Mouse (Mus musculus) cerebellum, adult 8-10 months (tissue): ENCODE measurements around the gene Mmp1b.
"Not testable (repeated sequence)": the region's sequence is repeated elsewhere in the genome, so short reads cannot be mapped to it uniquely, and the experiment has no call there.

Experiments used
- DNase-seq: peaks from one replicate; pipeline ENCODE4 v3.0.0; 2022

Mmp1b gene

GRCm38 (mm10) chr9:7387947-7388346, at the start of gene Mmp1b:
Gene Mmp1b (minus strand): TSS chr9:7388047.
- no peak for DNase-seq

- not testable (repeated sequence) for DNase-seq
These were observed 8.7 kb upstream of the Mmp1b start for GRCm38 (mm10) chr9:7396556-7396955.

GRCm38 (mm10) chr9:7354535-7354934, 33.3 kb downstream of the Mmp1b start:
- no peak for DNase-seq

GRCm38 (mm10) chr9:7345513-7345912, 42.3 kb downstream of the Mmp1b start:
- DNase-seq = no peak

- DNase-seq = no peak
These were observed 43.7 kb downstream of the Mmp1b start, which contains the start of gene Mmp12 for GRCm38 (mm10) chr9:7344107-7344506. Gene Mmp12 (plus strand): TSS chr9:7344381.

GRCm38 (mm10) chr9:7336740-7337483, 50.9 kb downstream of the Mmp1b start:
- DNase-seq = no peak

- no peak for DNase-seq
These were observed 51.8 kb downstream of the Mmp1b start for GRCm38 (mm10) chr9:7335766-7336680.

- DNase-seq = no peak
These were observed 56.0 kb downstream of the Mmp1b start for GRCm38 (mm10) chr9:7331847-7332246.
